Comparison of ENCODE assay signal across 26 mouse cellular contexts in the genomic region with DNA sequence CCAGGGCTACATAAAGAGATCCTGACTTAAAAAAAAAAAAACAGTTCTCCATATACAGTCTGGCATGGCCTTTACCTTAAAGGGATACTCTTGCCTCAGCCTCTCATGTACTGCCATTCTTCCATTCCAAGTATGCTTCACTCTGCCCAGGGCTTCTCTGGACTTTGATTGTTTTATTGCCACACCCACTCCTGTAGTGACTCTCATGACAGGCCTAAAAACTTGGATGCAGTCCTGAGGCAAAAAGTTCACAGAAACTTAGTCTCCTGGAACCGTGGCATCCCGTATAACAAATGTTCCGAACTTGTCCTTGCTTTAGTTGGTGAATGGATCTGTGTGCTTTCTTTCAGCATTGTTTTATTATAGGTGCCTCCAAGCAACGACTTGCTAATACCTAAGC. TPM values are rescaled to one million over a fixed set of nuclear protein-coding genes. Genes with fewer than 3 reads are reported as not detected.
"Had no signal": no experiment of that assay in that cellular context is flagged by ENCODE, and none has a peak within 500 bp of the region (broad histone marks: within the 10 kb centered on the region; RNA-seq: fewer than 3 reads in every experiment).

No protein-coding gene starts in this region.

- DNase-seq: right cerebral cortex, adult 18-20 months; right cerebral cortex, postnatal 14 days; right cerebral cortex, postnatal 4 days; thymus, adult 2 months; thymus, postnatal 14 days; thymus, postnatal 4 days had no signal

- H3K4me3 ChIP-seq: layer of hippocampus, adult 2 months; left cerebral cortex, adult 2 months; liver, embryonic 12.5 days; liver, embryonic 15.5 days; lung, embryonic 15.5 days; midbrain, embryonic 15.5 days; neural tube, embryonic 12.5 days; neural tube, embryonic 15.5 days had no signal

- H3K9me3 ChIP-seq: liver, embryonic 12.5 days; liver, embryonic 15.5 days; lung, embryonic 15.5 days; midbrain, embryonic 15.5 days; neural tube, embryonic 12.5 days; neural tube, embryonic 15.5 days had no signal

- H3K4me1 ChIP-seq: lung, embryonic 15.5 days; midbrain, embryonic 15.5 days; neural tube, embryonic 12.5 days; neural tube, embryonic 15.5 days had no signal

- ATAC-seq: inflammation-experienced regulatory T-cells, adult 6 months; intestine, embryonic 16.5 days; midbrain, embryonic 15.5 days had no signal

- H3K4me2 ChIP-seq: liver, embryonic 12.5 days; liver, embryonic 15.5 days; lung, embryonic 15.5 days; midbrain, embryonic 11.5 days; midbrain, embryonic 15.5 days; neural tube, embryonic 12.5 days; neural tube, embryonic 15.5 days had no signal

- H3K27ac ChIP-seq: layer of hippocampus, adult 2 months; left cerebral cortex, adult 2 months; liver, embryonic 15.5 days; lung, embryonic 15.5 days; midbrain, embryonic 15.5 days; neural tube, embryonic 12.5 days; neural tube, embryonic 15.5 days; stomach, postnatal 0 days had no signal

- H3K27me3 ChIP-seq: liver, embryonic 15.5 days; midbrain, embryonic 15.5 days; neural tube, embryonic 12.5 days; neural tube, embryonic 15.5 days had no signal

- H3K9ac ChIP-seq: liver, embryonic 12.5 days; liver, embryonic 15.5 days; lung, embryonic 15.5 days; midbrain, embryonic 15.5 days; neural tube, embryonic 12.5 days; neural tube, embryonic 15.5 days had no signal

- H3K36me3 ChIP-seq: liver, embryonic 12.5 days; liver, embryonic 15.5 days; lung, embryonic 15.5 days; midbrain, embryonic 15.5 days; neural tube, embryonic 12.5 days; neural tube, embryonic 15.5 days had no signal

RNA-seq across cellular contexts. Expression of gene Gm10188, which starts 17.1 kb away (rescaled TPM):
- total RNA-seq: layer of hippocampus, adult 2 months; layer of hippocampus, postnatal 25 days; left cerebral cortex, adult 2 months; left cerebral cortex, postnatal 10 days; left cerebral cortex, postnatal 36 days; megakaryocyte-erythroid progenitor cell, adult 5-6 weeks had no signal
- polyA plus RNA-seq: inflammation-experienced regulatory T-cells, adult 6 months; intestine, embryonic 16.5 days; large intestine, adult 2 months; limb, embryonic 11.5 days; limb, embryonic 14.5 days; liver, embryonic 12.5 days; liver, embryonic 15.5 days; lung, embryonic 15.5 days; stomach, embryonic 14.5 days; stomach, postnatal 0 days; thymus, adult 2 months had no signal

RNA-seq across cellular contexts. Expression of gene Klhdc8a, which starts 51.8 kb away (rescaled TPM):
- total RNA-seq: megakaryocyte-erythroid progenitor cell, adult 5-6 weeks had no signal
- polyA plus RNA-seq: inflammation-experienced regulatory T-cells, adult 6 months; limb, embryonic 11.5 days; stomach, embryonic 14.5 days had no signal

RNA-seq across cellular contexts. Expression of gene AC124108.1, which starts 55.4 kb away (rescaled TPM):
- total RNA-seq: megakaryocyte-erythroid progenitor cell, adult 5-6 weeks had no signal
- polyA plus RNA-seq: inflammation-experienced regulatory T-cells, adult 6 months; large intestine, adult 2 months; liver, embryonic 12.5 days; liver, embryonic 15.5 days; thymus, adult 2 months had no signal

RNA-seq across cellular contexts. Expression of gene Lemd1, which starts 55.4 kb away (rescaled TPM):
- total RNA-seq: megakaryocyte-erythroid progenitor cell, adult 5-6 weeks had no signal
- polyA plus RNA-seq: inflammation-experienced regulatory T-cells, adult 6 months; intestine, embryonic 16.5 days; liver, embryonic 12.5 days; liver, embryonic 15.5 days; thymus, adult 2 months had no signal
